Mouse (Mus musculus): ENCODE results near the gene Slc6a18. TPM values are rescaled to one million over a fixed set of nuclear protein-coding genes. Genes with fewer than 3 reads are reported as not detected.

The Slc6a18 gene
- polyA plus RNA-seq, 1 experiment from 2014 or later: 19.2 TPM

- Histone ChIP-seq H3K36me3 (peaks cover 37% of the 10 kb centered on the region), H3K4me2 (no peak overlapping the region), H3K27ac (no peak overlapping the region), H3K9ac (no peak overlapping the region), H3K27me3 (no peaks in the 10 kb centered on the region), H3K4me3 (replicated peaks) (no peak overlapping the region), H3K4me1 (no peaks in the 10 kb centered on the region), H3K9me3 (replicated peaks) (no peaks in the 10 kb centered on the region)
- no peak for ATAC-seq (replicated peaks; ENCODE audit: low FRiP score)
- WGBS: 76% methylated on average over 5 of the region's 6 CpGs
Measured at GRCm38 (mm10) chr13:73637826-73638225, 40.0 kb downstream of the Slc6a18 start.

GRCm38 (mm10) chr13:73631837-73632236 lies 46.0 kb downstream of the Slc6a18 start:
- Histone ChIP-seq H3K4me1 (peaks cover 17% of the 10 kb centered on the region), H3K9ac (no peak overlapping the region), H3K4me2 (no peak overlapping the region), H3K36me3 (peaks cover 23% of the 10 kb centered on the region), H3K4me3 (replicated peaks) (no peak overlapping the region), H3K27ac (no peak overlapping the region), H3K27me3 (no peaks in the 10 kb centered on the region), H3K9me3 (replicated peaks) (no peaks in the 10 kb centered on the region)
- whole genome bisulfite sequencing: 92% methylated on average over 3 of the region's 3 CpGs
- ATAC-seq (replicated peaks; ENCODE audit: low FRiP score): no peak

- Histone ChIP-seq H3K4me1 (peaks cover 18% of the 10 kb centered on the region), H3K27ac (no peak overlapping the region), H3K36me3 (0 out of 2 replicates have a peak, but pooled peaks cover 5% of the 10 kb centered on the region), H3K9ac (no peak overlapping the region), H3K9me3 (replicated peaks) (no peaks in the 10 kb centered on the region), H3K4me3 (replicated peaks) (no peak overlapping the region), H3K27me3 (no peaks in the 10 kb centered on the region), H3K4me2 (0 out of 2 replicates have a peak overlapping the region, but pooled peaks have one; percentile 0)
- no peak for ATAC-seq (replicated peaks; ENCODE audit: low FRiP score)
- 79% methylated on average over 11 of the region's 11 CpGs for WGBS
Measured at GRCm38 (mm10) chr13:73628586-73629113, 49.2 kb downstream of the Slc6a18 start.

- peak within 1 kb of the TSS; percentile 66 for H3K4me3 ChIP-seq (replicated peaks)
- H3K9ac ChIP-seq: peak within 1 kb of the TSS; percentile 65
- no peaks in the 10 kb centered on the region for H3K9me3 ChIP-seq (replicated peaks)
- no peak within 1 kb of the TSS for H3K27ac ChIP-seq
- peaks cover 4% of the 10 kb centered on the region for H3K36me3 ChIP-seq
- H3K4me2 ChIP-seq: peak within 1 kb of the TSS; percentile 97
- 9% methylated on average over 47 of the region's 47 CpGs for WGBS
- peaks cover 18% of the 10 kb centered on the region for H3K4me1 ChIP-seq
- ATAC-seq (replicated peaks; ENCODE audit: low FRiP score): peak; percentile 87
- H3K27me3 ChIP-seq: no peaks in the 10 kb centered on the region
Measured at GRCm38 (mm10) chr13:73626745-73627549, 50.9 kb downstream of the Slc6a18 start, which contains the start of gene Tert. Gene Tert (plus strand): TSS chr13:73626911.

- Histone ChIP-seq H3K36me3 (peaks cover 10% of the 10 kb centered on the region), H3K27me3 (no peaks in the 10 kb centered on the region), H3K27ac (no peak overlapping the region), H3K4me2 (peak overlapping the region; percentile 97), H3K9ac (no peak overlapping the region), H3K9me3 (replicated peaks) (no peaks in the 10 kb centered on the region), H3K4me1 (peaks cover 18% of the 10 kb centered on the region), H3K4me3 (replicated peaks) (peak overlapping the region; percentile 66)
- ATAC-seq (replicated peaks; ENCODE audit: low FRiP score): no peak
- 46% methylated on average over 6 of the region's 6 CpGs for WGBS
Measured at GRCm38 (mm10) chr13:73626410-73626744, 51.4 kb downstream of the Slc6a18 start.

- no peaks in the 10 kb centered on the region for H3K4me1 ChIP-seq
- no peak overlapping the region for H3K27ac ChIP-seq
- 68% methylated on average over 6 of the region's 6 CpGs for WGBS
- ATAC-seq (replicated peaks; ENCODE audit: low FRiP score): no peak
- no peak overlapping the region for H3K4me3 ChIP-seq (replicated peaks)
- no peaks in the 10 kb centered on the region for H3K27me3 ChIP-seq
- no peaks in the 10 kb centered on the region for H3K9me3 ChIP-seq (replicated peaks)
- no peak overlapping the region for H3K4me2 ChIP-seq
- H3K9ac ChIP-seq: no peak overlapping the region
- peaks cover 65% of the 10 kb centered on the region for H3K36me3 ChIP-seq
Measured at GRCm38 (mm10) chr13:73620637-73621036, 57.2 kb downstream of the Slc6a18 start.

GRCm38 (mm10) chr13:73618406-73618805 lies 59.4 kb downstream of the Slc6a18 start:
- no peak for ATAC-seq (replicated peaks; ENCODE audit: low FRiP score)
- Histone ChIP-seq H3K27me3 (no peaks in the 10 kb centered on the region), H3K9ac (no peak overlapping the region), H3K4me1 (no peaks in the 10 kb centered on the region), H3K4me3 (replicated peaks) (no peak overlapping the region), H3K9me3 (replicated peaks) (no peaks in the 10 kb centered on the region), H3K4me2 (no peak overlapping the region), H3K27ac (no peak overlapping the region), H3K36me3 (peaks cover 88% of the 10 kb centered on the region)
- WGBS: 95% methylated on average over 5 of the region's 5 CpGs

Other genes starting within 250 kb of the Slc6a18 start
- 36.1 and 36.4 TPM in 2 replicates for gene Lpcat1, start 210.8 kb downstream of the Slc6a18 start, polyA plus RNA-seq (2015; fragmentation: Nextera tagmentation; extraction: Ambion mirVana)
- gene Slc6a3, start 141.3 kb downstream of the Slc6a18 start, polyA plus RNA-seq (2015; fragmentation: Nextera tagmentation; extraction: Ambion mirVana): 0.10 TPM in 1 of 2 replicates, not detected in the other
- 123 and 133 TPM in 2 replicates for gene Clptm1l, start 74.0 kb downstream of the Slc6a18 start, polyA plus RNA-seq (2015; fragmentation: Nextera tagmentation; extraction: Ambion mirVana)
- 6.5 and 7.3 TPM in 2 replicates for gene Tert, start 51.1 kb downstream of the Slc6a18 start, polyA plus RNA-seq (2015; fragmentation: Nextera tagmentation; extraction: Ambion mirVana)
- gene Slc6a19, start 26.8 kb upstream of the Slc6a18 start, polyA plus RNA-seq (2015; fragmentation: Nextera tagmentation; extraction: Ambion mirVana): 0.78 and 1.6 TPM in 2 replicates
- 22.1 and 26.1 TPM in 2 replicates for gene Slc12a7, start 55.1 kb upstream of the Slc6a18 start, polyA plus RNA-seq (2015; fragmentation: Nextera tagmentation; extraction: Ambion mirVana)
- gene Nkd2, start 169.6 kb upstream of the Slc6a18 start, polyA plus RNA-seq (2015; fragmentation: Nextera tagmentation; extraction: Ambion mirVana): 5.6 and 6.2 TPM in 2 replicates